Mouse (Mus musculus): Measurements from ENCODE around the gene Ctcfl. TPM values are rescaled to one million over a fixed set of nuclear protein-coding genes. Genes with fewer than 3 reads are reported as not detected.
A peak's percentile ranks its signal among the peaks of the same experiment; 100 is the strongest.

Ctcfl gene
- total and polyA plus RNA-seq, 3 experiments = 0.13 TPM; not detected in 2

GRCm38 (mm10) chr2:173089437-173089836, 29.9 kb downstream of the Ctcfl start (continued):
- TF ChIP-seq RAD21 (IDR thresholded peaks at IDR 0.05; ENCODE audit: low read depth, low read length) (peak; percentile 97), UBTF (IDR thresholded peaks at IDR 0.05; ENCODE audit: borderline replicate concordance, insufficient read depth, low read depth, low read length) (no peak), MEF2A (IDR thresholded peaks at IDR 0.05; ENCODE audit: extremely low read depth, insufficient replicate concordance, low read depth, low read length, poor library complexity, severe bottlenecking) (no peak)

- no peak overlapping the region for H3K9ac ChIP-seq (ENCODE audit: control insufficient read depth, low read depth, low read length, poor library complexity, severe bottlenecking)
- H3K27ac ChIP-seq (ENCODE audit: control insufficient read depth, low read depth, low read length) = no peak overlapping the region
- no peaks in the 10 kb centered on the region for H3K9me3 ChIP-seq (replicated peaks; ENCODE audit: insufficient read depth, low read length)
- H3K4me3 ChIP-seq (ENCODE audit: control insufficient read depth in 1 of 2, insufficient read depth in 1 of 2, low read depth in 2 of 2, low read length in 2 of 2) = no peak overlapping the region
- no peaks in the 10 kb centered on the region; the same call in 1 of the 2 replicates for H3K79me2 ChIP-seq (ENCODE audit: control insufficient read depth, insufficient read depth, low read length, poor library complexity)
- no peaks in the 10 kb centered on the region for H3K27me3 ChIP-seq (ENCODE audit: control insufficient read depth in 1 of 2, insufficient read depth in 2 of 2, low read length in 2 of 2)
- H3K4me1 ChIP-seq (ENCODE audit: control insufficient read depth in 1 of 2, insufficient read depth in 2 of 2, low read length in 2 of 2) = peaks cover 0 to 11% of the 10 kb centered on the region in 2 experiments; a peak in 2 of 4 replicates
- no peak for TF ChIP-seq TCF12 (IDR thresholded peaks at IDR 0.05; ENCODE audit: low read depth, low read length)
- no peak for TF ChIP-seq ETS1 (IDR thresholded peaks at IDR 0.05; ENCODE audit: low read depth, low read length)
- TF ChIP-seq RAD21 (IDR thresholded peaks at IDR 0.05; ENCODE audit: low read depth, low read length) = no peak
- no peak for TF ChIP-seq TAL1 (IDR thresholded peaks at IDR 0.05; ENCODE audit: low read length)
- TF ChIP-seq MAX (IDR thresholded peaks at IDR 0.05; ENCODE audit: low read length) = no peak
- TF ChIP-seq NRF1 (IDR thresholded peaks at IDR 0.05; ENCODE audit: insufficient read depth, low read depth, low read length, poor library complexity, severe bottlenecking) = no peak
- no peak for TF ChIP-seq NELFE (IDR thresholded peaks at IDR 0.05; ENCODE audit: low read depth, low read length)
- TF ChIP-seq EP300 (IDR thresholded peaks at IDR 0.05; ENCODE audit: low read depth in 1 of 2, low read length in 2 of 2) = no peak
- DNase-seq (ENCODE audit: low read depth, low spot score) = no peak
- H3K36me3 ChIP-seq (ENCODE audit: control insufficient read depth in 1 of 2, insufficient read depth in 2 of 2, low read length in 2 of 2) = peaks cover 0 to 2% of the 10 kb centered on the region in 2 experiments; a peak in 1 of 4 replicates
Measured at GRCm38 (mm10) chr2:173087405-173087804, 31.9 kb downstream of the Ctcfl start.

- H3K79me2 ChIP-seq (ENCODE audit: control insufficient read depth, insufficient read depth, low read length, poor library complexity) = no peaks in the 10 kb centered on the region; the same call in 1 of the 2 replicates
- peaks cover 0 to 2% of the 10 kb centered on the region in 2 experiments; a peak in 1 of 4 replicates for H3K36me3 ChIP-seq (ENCODE audit: control insufficient read depth in 1 of 2, insufficient read depth in 2 of 2, low read length in 2 of 2)
- H3K4me1 ChIP-seq (ENCODE audit: control insufficient read depth in 1 of 2, insufficient read depth in 2 of 2, low read length in 2 of 2) = peaks cover 0 to 11% of the 10 kb centered on the region in 2 experiments; a peak in 2 of 4 replicates
- no peak overlapping the region for H3K9ac ChIP-seq (ENCODE audit: control insufficient read depth, low read depth, low read length, poor library complexity, severe bottlenecking)
- H3K27ac ChIP-seq (ENCODE audit: control insufficient read depth, low read depth, low read length) = no peak overlapping the region
- no peaks in the 10 kb centered on the region for H3K27me3 ChIP-seq (ENCODE audit: control insufficient read depth in 1 of 2, insufficient read depth in 2 of 2, low read length in 2 of 2)
- H3K9me3 ChIP-seq (replicated peaks; ENCODE audit: insufficient read depth, low read length) = no peaks in the 10 kb centered on the region
- H3K4me3 ChIP-seq (ENCODE audit: control insufficient read depth in 1 of 2, insufficient read depth in 1 of 2, low read depth in 2 of 2, low read length in 2 of 2) = no peak overlapping the region
- TF ChIP-seq USF2 (IDR thresholded peaks at IDR 0.05; ENCODE audit: borderline replicate concordance in 1 of 2, insufficient read depth in 1 of 2, low read depth in 1 of 2, low read length in 2 of 2) (no peak), TCF12 (IDR thresholded peaks at IDR 0.05; ENCODE audit: low read depth, low read length) (no peak), GATA1 (IDR thresholded peaks at IDR 0.05; ENCODE audit: low read depth, low read length) (no peak), UBTF (IDR thresholded peaks at IDR 0.05; ENCODE audit: borderline replicate concordance, insufficient read depth, low read depth, low read length) (no peak), GABPA (IDR thresholded peaks at IDR 0.05; ENCODE audit: low read depth, low read length) (no peak), POLR2AphosphoS5 (IDR thresholded peaks at IDR 0.05; ENCODE audit: borderline replicate concordance, low read depth, low read length) (no peak), MAFK (IDR thresholded peaks at IDR 0.05; ENCODE audit: borderline replicate concordance, low read depth, low read length) (no peak), MAZ (IDR thresholded peaks at IDR 0.05; ENCODE audit: low read depth, low read length) (no peak), CHD2 (IDR thresholded peaks at IDR 0.05; ENCODE audit: low read length) (no peak), KAT2A (conservative IDR thresholded peaks at IDR 0.05; ENCODE audit: low read depth, low read length) (no peak), ELF1 (IDR thresholded peaks at IDR 0.05; ENCODE audit: low read depth, low read length) (no peak), HCFC1 (IDR thresholded peaks at IDR 0.05; ENCODE audit: low read depth, low read length) (no peak), SMC3 (IDR thresholded peaks at IDR 0.05; ENCODE audit: low read depth, low read length) (no peak), CTCF (IDR thresholded peaks at IDR 0.05 in 2 of 3, conservative IDR thresholded peaks at IDR 0.05 in 1 of 3; ENCODE audit: control insufficient read depth in 1 of 3, insufficient read depth in 1 of 3, low read depth in 2 of 3, low read length in 3 of 3, poor library complexity in 1 of 3, severe bottlenecking in 1 of 3) (no peak), RAD21 (IDR thresholded peaks at IDR 0.05; ENCODE audit: low read depth, low read length) (no peak), CHD1 (IDR thresholded peaks at IDR 0.05; ENCODE audit: low read depth, low read length) (no peak)
- DNase-seq (ENCODE audit: low read depth, low spot score) = no peak
Measured at GRCm38 (mm10) chr2:173085763-173086162, 33.6 kb downstream of the Ctcfl start.

Measured in MEL (cell line).